Mouse (Mus musculus): Measurements from ENCODE around the gene Tmem170b. TPM values are rescaled to one million over a fixed set of nuclear protein-coding genes. Genes with fewer than 3 reads are reported as not detected.

The Tmem170b gene
- polyA plus RNA-seq, 1 experiment from 2014 or later = 22.4 TPM

GRCm38 (mm10) chr13:41606081-41607000 is 634 bp downstream of the Tmem170b start:
- ATAC-seq (replicated peaks; ENCODE audit: low FRiP score) (peak; percentile 50), DNase-seq (ENCODE audit: low spot score) (peak; percentile 81)
- 3% methylated on average over 53 of the region's 67 CpGs for WGBS
- Histone ChIP-seq H3K27ac (ENCODE audit: low read depth, low read length) (peak overlapping the region; percentile 62), H3K4me2 (ENCODE audit: low read depth, low read length, severe bottlenecking) (peak overlapping the region; percentile 69), H3K27me3 (ENCODE audit: control insufficient read depth, insufficient read depth, low read length) (no peaks in the 10 kb centered on the region), H3K9me3 (ENCODE audit: control insufficient read depth, low read length) (no peaks in the 10 kb centered on the region), H3K4me3 (ENCODE audit: low read depth, low read length) (peak overlapping the region; percentile 94), H3K36me3 (ENCODE audit: control insufficient read depth, insufficient read depth, low read length) (no peaks in the 10 kb centered on the region), H3K4me1 (replicated peaks; ENCODE audit: control insufficient read depth, insufficient read depth, low read length) (peaks cover 4% of the 10 kb centered on the region; the same call in 1 of the 2 replicates), H3K9ac (ENCODE audit: low read length) (peak overlapping the region; percentile 95)

GRCm38 (mm10) chr13:41607589-41607988 is 1.9 kb downstream of the Tmem170b start:
- no peaks in the 10 kb centered on the region for H3K9me3 ChIP-seq (ENCODE audit: control insufficient read depth, low read length)
- peak overlapping the region; percentile 14; the same call in 1 of the 2 replicates for H3K9ac ChIP-seq (ENCODE audit: low read length)
- 70% methylated on average over 3 of the region's 3 CpGs for WGBS
- ATAC-seq (replicated peaks; ENCODE audit: low FRiP score) = no peak
- no peaks in the 10 kb centered on the region for H3K36me3 ChIP-seq (ENCODE audit: control insufficient read depth, insufficient read depth, low read length)
- no peak for DNase-seq (ENCODE audit: low spot score)
- H3K27ac ChIP-seq (ENCODE audit: low read depth, low read length) = no peak overlapping the region
- no peaks in the 10 kb centered on the region for H3K27me3 ChIP-seq (ENCODE audit: control insufficient read depth, insufficient read depth, low read length)
- H3K4me3 ChIP-seq (ENCODE audit: low read depth, low read length) = no peak overlapping the region
- H3K4me2 ChIP-seq (ENCODE audit: low read depth, low read length, severe bottlenecking) = no peak overlapping the region; the same call in 1 of the 2 replicates
- H3K4me1 ChIP-seq (replicated peaks; ENCODE audit: control insufficient read depth, insufficient read depth, low read length) = peaks cover 4% of the 10 kb centered on the region; the same call in 1 of the 2 replicates

GRCm38 (mm10) chr13:41608559-41608958 is 2.9 kb downstream of the Tmem170b start:
- DNase-seq (ENCODE audit: low spot score) = no peak
- no peak overlapping the region for H3K4me3 ChIP-seq (ENCODE audit: low read depth, low read length)
- no peak overlapping the region for H3K4me2 ChIP-seq (ENCODE audit: low read depth, low read length, severe bottlenecking)
- H3K9me3 ChIP-seq (ENCODE audit: control insufficient read depth, low read length) = no peaks in the 10 kb centered on the region
- H3K36me3 ChIP-seq (ENCODE audit: control insufficient read depth, insufficient read depth, low read length) = no peaks in the 10 kb centered on the region
- H3K9ac ChIP-seq (ENCODE audit: low read length) = no peak overlapping the region
- ATAC-seq (replicated peaks; ENCODE audit: low FRiP score) = no peak
- 55% methylated on average over 2 of the region's 2 CpGs for WGBS
- no peak overlapping the region for H3K27ac ChIP-seq (ENCODE audit: low read depth, low read length)
- peaks cover 4% of the 10 kb centered on the region; the same call in 1 of the 2 replicates for H3K4me1 ChIP-seq (replicated peaks; ENCODE audit: control insufficient read depth, insufficient read depth, low read length)
- H3K27me3 ChIP-seq (ENCODE audit: control insufficient read depth, insufficient read depth, low read length) = no peaks in the 10 kb centered on the region

- DNase-seq (ENCODE audit: low spot score) (no peak), ATAC-seq (replicated peaks; ENCODE audit: low FRiP score) (no peak)
- H3K4me2 ChIP-seq (ENCODE audit: low read depth, low read length, severe bottlenecking) = no peak overlapping the region
- no peak overlapping the region for H3K4me3 ChIP-seq (ENCODE audit: low read depth, low read length)
- no peaks in the 10 kb centered on the region for H3K27me3 ChIP-seq (ENCODE audit: control insufficient read depth, insufficient read depth, low read length)
- no peaks in the 10 kb centered on the region for H3K36me3 ChIP-seq (ENCODE audit: control insufficient read depth, insufficient read depth, low read length)
- H3K9me3 ChIP-seq (ENCODE audit: control insufficient read depth, low read length) = no peaks in the 10 kb centered on the region
- H3K4me1 ChIP-seq (replicated peaks; ENCODE audit: control insufficient read depth, insufficient read depth, low read length) = peaks cover 4% of the 10 kb centered on the region; the same call in 1 of the 2 replicates
- H3K27ac ChIP-seq (ENCODE audit: low read depth, low read length) = no peak overlapping the region
- H3K9ac ChIP-seq (ENCODE audit: low read length) = no peak overlapping the region
- 92% methylated on average over 1 of the region's 1 CpGs for WGBS
These were observed 5.3 kb downstream of the Tmem170b start for GRCm38 (mm10) chr13:41611046-41611445.

GRCm38 (mm10) chr13:41614539-41614938 is 8.8 kb downstream of the Tmem170b start:
- WGBS = 77% methylated on average over 2 of the region's 2 CpGs
- no peak overlapping the region for H3K9ac ChIP-seq (ENCODE audit: low read length)

GRCm38 (mm10) chr13:41614982-41615381 is 9.3 kb downstream of the Tmem170b start:
- H3K27ac ChIP-seq (ENCODE audit: low read depth, low read length) = no peak overlapping the region
- WGBS = 37% methylated on average over 5 of the region's 5 CpGs

More at GRCm38 (mm10) chr13:41614539-41614938, 8.8 kb downstream of the Tmem170b start:
- H3K36me3 ChIP-seq (ENCODE audit: control insufficient read depth, insufficient read depth, low read length) = no peaks in the 10 kb centered on the region
- no peak overlapping the region for H3K4me2 ChIP-seq (ENCODE audit: low read depth, low read length, severe bottlenecking)
- ATAC-seq (replicated peaks; ENCODE audit: low FRiP score) = no peak
- H3K9me3 ChIP-seq (ENCODE audit: control insufficient read depth, low read length) = no peaks in the 10 kb centered on the region
- H3K4me3 ChIP-seq (ENCODE audit: low read depth, low read length) = no peak overlapping the region
- no peak for DNase-seq (ENCODE audit: low spot score)
- no peak overlapping the region for H3K27ac ChIP-seq (ENCODE audit: low read depth, low read length)
- no peaks in the 10 kb centered on the region for H3K27me3 ChIP-seq (ENCODE audit: control insufficient read depth, insufficient read depth, low read length)
- no peaks in the 10 kb centered on the region for H3K4me1 ChIP-seq (replicated peaks; ENCODE audit: control insufficient read depth, insufficient read depth, low read length)

GRCm38 (mm10) chr13:41619470-41619869 is 13.8 kb downstream of the Tmem170b start:
- whole genome bisulfite sequencing = 87% methylated on average over 4 of the region's 4 CpGs
- no peaks in the 10 kb centered on the region for H3K9me3 ChIP-seq (ENCODE audit: control insufficient read depth, low read length)
- H3K4me3 ChIP-seq (ENCODE audit: low read depth, low read length) = no peak overlapping the region
- H3K27me3 ChIP-seq (ENCODE audit: control insufficient read depth, insufficient read depth, low read length) = no peaks in the 10 kb centered on the region
- no peaks in the 10 kb centered on the region for H3K36me3 ChIP-seq (ENCODE audit: control insufficient read depth, insufficient read depth, low read length)
- H3K4me1 ChIP-seq (replicated peaks; ENCODE audit: control insufficient read depth, insufficient read depth, low read length) = no peaks in the 10 kb centered on the region
- DNase-seq (ENCODE audit: low spot score) (no peak), ATAC-seq (replicated peaks; ENCODE audit: low FRiP score) (no peak)
- H3K27ac ChIP-seq (ENCODE audit: low read depth, low read length) = no peak overlapping the region
- no peak overlapping the region for H3K9ac ChIP-seq (ENCODE audit: low read length)
- H3K4me2 ChIP-seq (ENCODE audit: low read depth, low read length, severe bottlenecking) = no peak overlapping the region

More at GRCm38 (mm10) chr13:41614982-41615381, 9.3 kb downstream of the Tmem170b start:
- H3K9ac ChIP-seq (ENCODE audit: low read length) = no peak overlapping the region
- H3K9me3 ChIP-seq (ENCODE audit: control insufficient read depth, low read length) = no peaks in the 10 kb centered on the region
- no peaks in the 10 kb centered on the region for H3K27me3 ChIP-seq (ENCODE audit: control insufficient read depth, insufficient read depth, low read length)
- ATAC-seq (replicated peaks; ENCODE audit: low FRiP score) (no peak), DNase-seq (ENCODE audit: low spot score) (no peak)
- H3K4me2 ChIP-seq (ENCODE audit: low read depth, low read length, severe bottlenecking) = no peak overlapping the region
- no peaks in the 10 kb centered on the region for H3K4me1 ChIP-seq (replicated peaks; ENCODE audit: control insufficient read depth, insufficient read depth, low read length)
- no peaks in the 10 kb centered on the region for H3K36me3 ChIP-seq (ENCODE audit: control insufficient read depth, insufficient read depth, low read length)
- H3K4me3 ChIP-seq (ENCODE audit: low read depth, low read length) = no peak overlapping the region

GRCm38 (mm10) chr13:41620132-41620531 is 14.4 kb downstream of the Tmem170b start:
- no peaks in the 10 kb centered on the region for H3K27me3 ChIP-seq (ENCODE audit: control insufficient read depth, insufficient read depth, low read length)
- no peaks in the 10 kb centered on the region for H3K4me1 ChIP-seq (replicated peaks; ENCODE audit: control insufficient read depth, insufficient read depth, low read length)
- H3K4me2 ChIP-seq (ENCODE audit: low read depth, low read length, severe bottlenecking) = no peak overlapping the region
- ATAC-seq (replicated peaks; ENCODE audit: low FRiP score) (no peak), DNase-seq (ENCODE audit: low spot score) (no peak)
- no peaks in the 10 kb centered on the region for H3K9me3 ChIP-seq (ENCODE audit: control insufficient read depth, low read length)
- no peak overlapping the region for H3K9ac ChIP-seq (ENCODE audit: low read length)
- WGBS = 93% methylated on average over 4 of the region's 4 CpGs
- no peak overlapping the region for H3K27ac ChIP-seq (ENCODE audit: low read depth, low read length)
- H3K36me3 ChIP-seq (ENCODE audit: control insufficient read depth, insufficient read depth, low read length) = no peaks in the 10 kb centered on the region
- no peak overlapping the region for H3K4me3 ChIP-seq (ENCODE audit: low read depth, low read length)

All from forebrain, embryonic 11.5 days (tissue).